Mouse (Mus musculus) lung, adult 2 months (tissue): ENCODE measurements around the gene Ift122.

Experiments used
- CTCF ChIP-seq: fragments of 200-500 bp; IDR thresholded peaks from 2 replicates; pipeline ENCODE4 v1.5.1; 2011; ENCODE audit warnings: mild to moderate bottlenecking, low read length, control low read depth; ENCODE audit not compliant: insufficient read depth
- POLR2A ChIP-seq: fragments of 200-500 bp; IDR thresholded peaks from 2 replicates; pipeline ENCODE4 v1.6.1; 2011; ENCODE audit warnings: low read depth, mild to moderate bottlenecking, control low read depth, low read length, borderline replicate concordance; ENCODE audit errors: extremely low read depth

- no peak for TF ChIP-seq CTCF
- TF ChIP-seq POLR2A, result no peak
These were observed 66.6 kb downstream of the Ift122 start for GRCm38 (mm10) chr6:115919876-115920275.
